Mouse (Mus musculus): ENCODE data around the gene Hist3h2ba.

GRCm38 (mm10) chr11:58914461-58915028, 34.2 kb upstream of the Hist3h2ba start:
- TF ChIP-seq CTCF (IDR thresholded peaks at IDR 0.05; ENCODE audit: control insufficient read depth, insufficient read depth, low read length) (peak; percentile 10; the same call in 1 of the 2 replicates), POLR2A (IDR thresholded peaks at IDR 0.05; ENCODE audit: borderline replicate concordance, control insufficient read depth, low read depth, low read length) (peak; percentile 42; the same call in 1 of the 2 replicates)

All from bone marrow, adult 2 months (tissue).